Mouse (Mus musculus) ES-E14 (cell line): ENCODE measurements around the gene 1110008L16Rik. TPM values are rescaled to one million over a fixed set of nuclear protein-coding genes. Genes with fewer than 3 reads are reported as not detected.

Source experiments
- DNase-seq: peaks from one replicate; pipeline ENCODE4 v3.0.0-alpha.2; 2013; ENCODE audit warnings: low read depth, low spot score
- H3K27ac ChIP-seq: 2 replicates; pipeline ENCODE4 v1.5.1; 2012; ENCODE audit warnings: low read depth, mild to moderate bottlenecking, low read length, moderate library complexity, mixed read lengths; ENCODE audit not compliant: poor library complexity, insufficient read depth, severe bottlenecking
- H3K36me3 ChIP-seq: 2 replicates; pipeline ENCODE4 v1.6.1; 2012; ENCODE audit warnings: mild to moderate bottlenecking, low read length, moderate library complexity, mixed read lengths; ENCODE audit not compliant: control insufficient read depth, poor library complexity, insufficient read depth, severe bottlenecking
- H3K4me1 ChIP-seq, 2 experiments: fragments of 150-350 bp in 1 of 2; sonication (generic) in 1 of 2; 2 replicates each; pipeline ENCODE4 v1.6.1; 2012; ENCODE audit warnings: low read length in 2 of 2, mild to moderate bottlenecking in 1 of 2, mixed read lengths in 1 of 2; ENCODE audit not compliant: control insufficient read depth in 2 of 2, insufficient read depth in 2 of 2, poor library complexity in 1 of 2
- H3K4me3 ChIP-seq, 2 experiments: fragments of 150-350 bp in 1 of 2; sonication (generic) in 1 of 2; 2 replicates each; pipeline ENCODE4 v1.5.1; 2012; ENCODE audit warnings: low read length in 2 of 2, low read depth in 1 of 2, mild to moderate bottlenecking in 1 of 2, mixed read lengths in 1 of 2; ENCODE audit not compliant: insufficient read depth in 1 of 2, poor library complexity in 1 of 2, severe bottlenecking in 1 of 2
- H3K9ac ChIP-seq: 2 replicates; pipeline ENCODE4 v1.6.1; 2012; ENCODE audit warnings: low read depth, mild to moderate bottlenecking, low read length, mixed read lengths; ENCODE audit not compliant: poor library complexity, insufficient read depth, severe bottlenecking
- H3K9me3 ChIP-seq: fragments of 150-350 bp; sonication (generic); 2 replicates; pipeline ENCODE4 v1.6.1; 2012; ENCODE audit warnings: low read depth, mild to moderate bottlenecking, low read length; ENCODE audit not compliant: control insufficient read depth, insufficient read depth
- CHD2 ChIP-seq: IDR thresholded peaks from 2 replicates; pipeline ENCODE4 v1.6.1; 2014; ENCODE audit warnings: mild to moderate bottlenecking, low read depth, low read length, inconsistent platforms
- HCFC1 ChIP-seq: IDR thresholded peaks from 2 replicates; pipeline ENCODE4 v1.6.1; 2012; ENCODE audit warnings: low read length, inconsistent platforms, borderline replicate concordance; ENCODE audit not compliant: insufficient read depth
- MAFK ChIP-seq: IDR thresholded peaks from 2 replicates; pipeline ENCODE4 v1.6.1; 2014; ENCODE audit warnings: mild to moderate bottlenecking, low read depth, low read length, inconsistent platforms; ENCODE audit not compliant: insufficient read depth
- ZC3H11A ChIP-seq: IDR thresholded peaks from 2 replicates; pipeline ENCODE4 v1.6.1; 2012; ENCODE audit warnings: low read depth, mild to moderate bottlenecking, inconsistent platforms, low read length, borderline replicate concordance
- ZNF384 ChIP-seq: IDR thresholded peaks from 2 replicates; pipeline ENCODE4 v1.6.1; 2012; ENCODE audit warnings: low read depth, low read length, inconsistent platforms
- in situ Hi-C, 2 experiments: fragments of 600-800 bp; cut with MboI; formaldehyde crosslinking; loops; one replicate each; pipeline ENCODE4 v1.15.1; 2025; ENCODE audit warnings: low sequenced_read_pairs in 2 of 2, inconsistent platforms in 1 of 2; ENCODE audit not compliant: unreplicated experiment in 2 of 2
- total RNA-seq: library from RNA; depleted of rRNA; stranded (reverse); fragments of 300-350 nt; gene quantifications from 2 replicates; pipeline ENCODE4 v1.2.3, GENCODE M21; 2012

1110008L16Rik gene
- total RNA-seq, 1 experiment: 32.5 TPM

DNA sequence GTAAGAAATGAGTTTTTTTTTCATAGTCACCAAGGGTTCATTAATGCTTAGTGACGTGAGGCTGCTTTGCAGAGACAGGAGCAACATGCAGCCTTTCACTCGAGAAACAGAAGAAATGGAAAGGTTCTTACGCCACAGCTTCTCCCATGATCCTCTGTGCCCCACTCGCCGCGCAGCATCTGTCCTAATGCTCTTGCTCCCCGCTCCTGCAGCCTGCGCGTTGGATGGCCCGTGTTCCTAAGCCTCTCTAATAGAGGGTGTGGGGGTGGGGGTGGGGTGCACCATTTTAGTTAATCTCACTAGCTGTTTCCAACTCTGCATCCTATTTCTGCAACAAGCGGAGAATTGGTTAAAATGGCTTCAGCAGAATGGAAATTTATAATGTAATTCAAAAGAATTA is 44.6 kb downstream of the 1110008L16Rik start:
- Histone ChIP-seq H3K36me3 (no peaks in the 10 kb centered on the region), H3K9me3 (no peaks in the 10 kb centered on the region), H3K4me1 (peaks cover 2 to 3% of the 10 kb centered on the region in 2 experiments; a peak in 2 of 4 replicates), H3K4me3 (no peak overlapping the region), H3K27ac (no peak overlapping the region), H3K9ac (no peak overlapping the region)
- in situ Hi-C loops: no loop called here
- no peak for DNase-seq
- TF ChIP-seq ZNF384: no peak
- TF ChIP-seq MAFK: no peak
- TF ChIP-seq HCFC1: no peak
- no peak for TF ChIP-seq CHD2
- no peak for TF ChIP-seq ZC3H11A

DNA sequence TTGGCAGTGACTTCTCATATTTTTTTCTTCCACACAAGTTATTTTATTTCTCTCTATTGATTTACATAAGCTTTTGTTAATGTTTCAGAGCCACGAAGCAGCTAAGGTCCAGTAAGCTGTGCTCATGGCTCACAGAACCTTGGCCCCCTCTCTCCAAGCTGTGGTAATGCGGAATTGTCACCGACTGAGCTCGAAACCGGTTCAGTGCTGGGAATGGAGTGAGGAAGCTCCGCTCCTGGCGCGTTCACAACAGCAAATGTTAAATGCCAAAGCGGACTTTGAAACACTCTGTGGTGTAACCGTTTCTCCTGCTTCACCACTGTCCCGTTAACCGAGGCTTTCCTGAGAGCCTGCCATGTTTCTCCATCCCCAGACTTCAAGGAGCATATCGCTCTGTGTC is 45.2 kb downstream of the 1110008L16Rik start:
- Histone ChIP-seq H3K4me1 (peaks cover 2 to 3% of the 10 kb centered on the region in 2 experiments; a peak in 2 of 4 replicates), H3K9ac (no peak overlapping the region; the same call in 1 of the 2 replicates), H3K36me3 (no peaks in the 10 kb centered on the region), H3K4me3 (no peak overlapping the region), H3K27ac (no peak overlapping the region), H3K9me3 (no peaks in the 10 kb centered on the region)
- DNase-seq: no peak
- in situ Hi-C loops: no loop called here
- TF ChIP-seq HCFC1: no peak
- no peak for TF ChIP-seq ZC3H11A
- no peak for TF ChIP-seq CHD2
- TF ChIP-seq ZNF384: no peak
- TF ChIP-seq MAFK: no peak

DNA sequence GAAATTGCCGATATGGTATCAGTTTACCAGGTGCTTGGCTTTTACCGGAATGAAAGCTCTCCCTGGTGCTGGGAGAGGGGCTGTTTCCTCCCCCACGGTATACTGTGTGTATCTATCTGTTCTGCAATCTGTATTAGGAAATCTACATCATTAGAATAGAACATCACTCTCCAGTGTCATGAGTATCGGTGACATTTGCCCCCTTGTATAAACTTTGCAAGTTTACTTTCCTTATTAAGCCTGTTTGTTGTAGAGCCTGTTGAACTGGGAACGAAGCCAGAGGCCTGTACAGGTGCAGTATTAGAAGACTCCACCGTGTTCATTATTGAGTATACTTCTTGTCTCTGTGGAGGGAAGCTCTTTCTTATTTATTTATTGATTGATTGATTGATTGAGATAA is 54.0 kb downstream of the 1110008L16Rik start:
- no peak for DNase-seq

DNA sequence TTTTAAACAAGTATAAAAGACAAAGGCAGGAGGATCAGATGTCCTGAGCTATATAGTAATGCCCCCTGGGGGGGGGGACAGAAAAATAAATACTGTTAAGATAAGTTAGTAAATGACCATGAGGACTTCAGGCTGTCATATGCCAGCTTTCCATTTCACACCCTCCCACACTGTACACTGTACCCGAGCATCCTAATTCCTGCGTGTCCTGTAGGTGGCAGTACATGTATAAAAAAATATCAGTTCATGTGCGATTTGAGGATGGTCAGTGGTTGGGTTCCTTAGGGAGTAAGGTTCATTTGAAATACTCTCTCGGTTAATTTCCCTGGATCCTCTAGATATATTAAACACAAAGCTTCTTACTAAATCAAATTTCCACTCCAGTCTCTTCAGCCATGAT is 55.5 kb downstream of the 1110008L16Rik start:
- Histone ChIP-seq H3K4me1 (no peaks in the 10 kb centered on the region), H3K36me3 (no peaks in the 10 kb centered on the region), H3K9me3 (no peaks in the 10 kb centered on the region), H3K9ac (no peak overlapping the region), H3K4me3 (no peak overlapping the region), H3K27ac (no peak overlapping the region)
- in situ Hi-C loops: no loop called here
- peak; percentile 39 for DNase-seq
- TF ChIP-seq ZC3H11A: peak; percentile 62
- TF ChIP-seq MAFK: no peak
- no peak for TF ChIP-seq HCFC1
- no peak for TF ChIP-seq CHD2
- 0 out of 2 replicates have a peak, but pooled peaks have one; percentile 14 for TF ChIP-seq ZNF384

More for the DNA sequence above, 54.0 kb downstream of the 1110008L16Rik start:
- no peak for TF ChIP-seq ZNF384
- no peak for TF ChIP-seq HCFC1
- no peak for TF ChIP-seq ZC3H11A
- TF ChIP-seq CHD2: no peak
- no peak for TF ChIP-seq MAFK
- in situ Hi-C loops: no loop called here
- Histone ChIP-seq H3K9ac (no peak overlapping the region), H3K4me1 (no peaks in the 10 kb centered on the region), H3K9me3 (no peaks in the 10 kb centered on the region), H3K27ac (no peak overlapping the region), H3K36me3 (no peaks in the 10 kb centered on the region), H3K4me3 (no peak overlapping the region)

DNA sequence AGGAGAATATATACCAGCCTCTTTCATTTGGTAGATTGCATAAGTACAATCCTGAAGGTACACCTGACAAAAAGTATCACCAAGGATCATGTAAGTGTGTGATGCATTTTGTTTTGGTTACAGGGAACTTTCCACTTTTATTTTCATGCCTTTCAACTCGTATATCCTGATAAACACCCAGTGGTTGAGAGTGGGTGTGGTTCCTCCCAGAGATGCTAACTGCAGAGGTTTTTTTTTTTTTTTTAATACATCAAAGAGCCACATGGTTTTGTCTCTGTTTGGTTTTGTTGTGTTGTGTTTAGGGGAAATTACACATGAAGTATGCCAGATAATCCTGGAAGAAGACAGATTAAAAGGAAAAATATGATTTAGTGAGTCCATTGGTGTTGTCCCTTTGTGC is 57.9 kb downstream of the 1110008L16Rik start:
- TF ChIP-seq MAFK: no peak
- no peak for TF ChIP-seq CHD2
- TF ChIP-seq HCFC1: no peak
- no peak for TF ChIP-seq ZC3H11A
- TF ChIP-seq ZNF384: no peak
- no peaks in the 10 kb centered on the region for H3K4me1 ChIP-seq
- no peak overlapping the region for H3K9ac ChIP-seq
- no peak for DNase-seq
- H3K27ac ChIP-seq: no peak overlapping the region
- in situ Hi-C loops: no loop called here
- H3K4me3 ChIP-seq: no peak overlapping the region
- no peaks in the 10 kb centered on the region for H3K9me3 ChIP-seq
- no peaks in the 10 kb centered on the region for H3K36me3 ChIP-seq
